Mouse (Mus musculus): ENCODE data around the gene Eml2.

Gene Eml2

GRCm38 (mm10) chr7:19162928-19163327 is 13.3 kb upstream of the Eml2 start:
- no peak for DNase-seq (ENCODE audit: low read depth)

- DNase-seq (ENCODE audit: low read depth), result peak; percentile 40
Measured at GRCm38 (mm10) chr7:19163752-19164151, 12.5 kb upstream of the Eml2 start.

GRCm38 (mm10) chr7:19164189-19164588 is 12.0 kb upstream of the Eml2 start:
- DNase-seq (ENCODE audit: low read depth), result no peak

GRCm38 (mm10) chr7:19164978-19165377 is 11.2 kb upstream of the Eml2 start:
- no peak for DNase-seq (ENCODE audit: low read depth)

- DNase-seq (ENCODE audit: low read depth), result no peak
Measured at GRCm38 (mm10) chr7:19165656-19166423, 10.4 kb upstream of the Eml2 start, which contains the start of gene Gipr. Gipr (minus strand) TSS chr7:19166127.

- DNase-seq (ENCODE audit: low read depth), result no peak
Measured at GRCm38 (mm10) chr7:19166990-19167389, 9.2 kb upstream of the Eml2 start.

- no peak for DNase-seq (ENCODE audit: low read depth)
Measured at GRCm38 (mm10) chr7:19169506-19169905, 6.7 kb upstream of the Eml2 start.

GRCm38 (mm10) chr7:19170142-19170541 is 6.1 kb upstream of the Eml2 start:
- peak; percentile 25 for DNase-seq (ENCODE audit: low read depth)

GRCm38 (mm10) chr7:19171831-19172230 is 4.4 kb upstream of the Eml2 start:
- no peak for DNase-seq (ENCODE audit: low read depth)

- peak; percentile 78 for DNase-seq (ENCODE audit: low read depth)
Measured at GRCm38 (mm10) chr7:19172874-19173273, 3.3 kb upstream of the Eml2 start.

- DNase-seq (ENCODE audit: low read depth), result no peak
Measured at GRCm38 (mm10) chr7:19176516-19176947, 311 bp downstream of the Eml2 start.

GRCm38 (mm10) chr7:19177216-19177615 is 995 bp downstream of the Eml2 start:
- no peak for DNase-seq (ENCODE audit: low read depth)

- no peak for DNase-seq (ENCODE audit: low read depth)
Measured at GRCm38 (mm10) chr7:19178035-19178434, 1.8 kb downstream of the Eml2 start.

GRCm38 (mm10) chr7:19178443-19179092 is 2.3 kb downstream of the Eml2 start:
- DNase-seq (ENCODE audit: low read depth), result peak; percentile 40

- DNase-seq (ENCODE audit: low read depth), result no peak
Measured at GRCm38 (mm10) chr7:19179173-19179572, 3.0 kb downstream of the Eml2 start.

GRCm38 (mm10) chr7:19179936-19180335 is 3.7 kb downstream of the Eml2 start:
- DNase-seq (ENCODE audit: low read depth), result no peak

GRCm38 (mm10) chr7:19180862-19181429 is 4.7 kb downstream of the Eml2 start:
- DNase-seq (ENCODE audit: low read depth), result peak; percentile 23

- DNase-seq (ENCODE audit: low read depth), result peak; percentile 77
Measured at GRCm38 (mm10) chr7:19184250-19184649, 8.0 kb downstream of the Eml2 start.

GRCm38 (mm10) chr7:19184758-19185157 is 8.5 kb downstream of the Eml2 start:
- DNase-seq (ENCODE audit: low read depth), result peak; percentile 71

- no peak for DNase-seq (ENCODE audit: low read depth)
Measured at GRCm38 (mm10) chr7:19194676-19195075, 18.5 kb downstream of the Eml2 start.

- peak; percentile 66 for DNase-seq (ENCODE audit: low read depth)
Measured at GRCm38 (mm10) chr7:19196676-19197075, 20.5 kb downstream of the Eml2 start.

GRCm38 (mm10) chr7:19197985-19198384 is 21.8 kb downstream of the Eml2 start:
- peak; percentile 43 for DNase-seq (ENCODE audit: low read depth)

GRCm38 (mm10) chr7:19201660-19202059 is 25.4 kb downstream of the Eml2 start:
- DNase-seq (ENCODE audit: low read depth), result no peak
